Mouse (Mus musculus) adipocyte (in vitro differentiated cells): Measurements from ENCODE around the gene Cplane1.
"Not testable (repeated sequence)": the region's sequence is repeated elsewhere in the genome, so short reads cannot be mapped to it uniquely, and the experiment has no call there.

Source experiments
- DNase-seq: peaks from one replicate; pipeline ENCODE4 v3.0.0-alpha.2; 2016; ENCODE audit warnings: low spot score

Cplane1 gene

DNA sequence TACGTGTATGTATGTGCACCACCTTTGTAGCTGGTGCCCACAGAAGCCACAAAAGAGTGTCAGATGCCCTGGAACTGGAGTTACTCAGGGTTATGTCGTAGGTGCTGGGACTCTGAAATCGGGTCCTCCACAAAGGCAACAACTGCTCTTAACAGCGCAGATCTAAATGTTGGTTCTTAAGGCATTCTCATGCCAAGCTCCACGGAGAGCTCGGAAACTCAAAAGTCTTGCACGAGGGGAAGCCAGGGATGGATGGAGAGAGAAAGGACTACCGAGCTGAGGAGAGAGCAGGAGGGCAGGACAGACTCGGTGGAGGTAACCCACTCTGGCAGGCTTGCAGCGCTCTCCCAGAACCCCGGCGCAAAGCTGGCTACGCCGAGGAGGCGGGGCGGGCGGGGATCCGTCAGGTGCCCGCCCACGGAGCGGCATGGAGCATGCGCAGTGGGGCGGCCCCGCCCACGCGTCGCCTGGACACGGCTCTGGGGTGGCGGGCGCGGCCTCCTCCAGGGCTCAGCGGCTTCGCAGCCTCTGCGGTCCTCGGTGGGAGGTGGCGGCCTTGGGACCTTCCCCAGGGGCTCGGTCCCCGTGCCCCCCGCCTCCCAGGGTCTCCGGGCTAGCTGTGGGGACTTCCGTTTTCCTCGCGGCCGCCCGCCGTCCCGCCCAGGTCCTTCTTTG is at the start of gene Cplane1:
Gene Cplane1, plus strand, starts transcription at position 516 of the 675 bp plus-strand sequence.
- DNase-seq, result peak; percentile 93

DNA sequence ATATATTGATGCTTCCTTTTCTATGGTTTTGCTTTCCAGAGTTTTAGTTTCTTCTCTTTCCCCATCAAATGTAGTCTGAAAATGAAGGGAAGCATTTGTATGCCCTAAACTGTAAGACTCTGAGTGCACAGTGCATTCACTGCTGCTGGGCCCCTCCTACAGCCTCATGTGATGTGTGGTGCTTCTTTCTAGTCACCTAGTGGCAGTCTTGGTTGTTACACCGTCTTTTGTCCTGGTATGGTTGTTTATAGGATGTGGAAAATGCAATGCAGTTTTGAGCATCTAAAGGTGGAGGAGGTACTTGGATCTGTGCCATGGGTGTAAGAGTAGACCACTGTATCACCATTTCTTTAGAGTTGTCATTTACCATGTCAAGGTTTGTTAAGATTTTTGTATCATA is 39.6 kb upstream of the Cplane1 start:
- no peak for DNase-seq

DNA sequence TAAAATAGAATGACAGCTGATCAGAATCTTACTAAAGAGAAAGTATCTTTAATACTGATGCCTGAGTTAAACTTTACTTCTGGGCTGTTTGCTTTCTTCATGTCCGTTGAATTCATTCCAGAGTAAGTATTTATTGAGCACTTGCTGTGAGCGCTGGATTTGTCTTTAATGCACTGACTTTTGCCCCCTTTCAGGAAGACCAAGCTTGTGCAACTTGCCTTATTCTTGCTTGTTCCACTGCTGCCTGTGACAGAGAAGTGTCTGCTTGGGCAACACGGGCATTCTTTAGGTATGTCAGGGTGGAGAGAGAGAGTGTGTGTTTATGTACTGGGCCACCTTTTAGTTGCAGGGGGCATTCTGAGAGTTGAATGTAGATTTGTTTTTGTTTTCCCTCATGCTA is 37.6 kb upstream of the Cplane1 start:
- DNase-seq, result no peak

DNA sequence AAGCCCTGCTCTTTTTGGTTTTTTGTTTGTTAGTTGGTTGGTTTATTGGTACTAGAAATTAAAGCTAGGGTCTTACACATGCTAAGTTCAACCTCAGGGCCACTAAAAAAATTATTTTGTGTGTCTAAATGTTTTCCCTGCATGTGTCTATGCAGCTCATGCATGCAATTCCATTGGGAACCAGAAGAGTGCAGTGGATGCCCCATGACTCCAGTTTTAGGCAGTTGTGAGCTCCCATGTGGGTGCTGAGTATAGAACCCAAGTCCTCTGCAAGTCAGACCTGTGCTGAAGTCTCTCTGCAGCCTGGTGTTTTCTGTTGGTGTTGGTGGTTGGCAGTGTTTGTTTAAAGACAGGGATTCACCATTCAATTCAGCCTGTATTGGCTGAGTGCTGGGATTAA is 37.1 kb upstream of the Cplane1 start:
- no peak for DNase-seq

DNA sequence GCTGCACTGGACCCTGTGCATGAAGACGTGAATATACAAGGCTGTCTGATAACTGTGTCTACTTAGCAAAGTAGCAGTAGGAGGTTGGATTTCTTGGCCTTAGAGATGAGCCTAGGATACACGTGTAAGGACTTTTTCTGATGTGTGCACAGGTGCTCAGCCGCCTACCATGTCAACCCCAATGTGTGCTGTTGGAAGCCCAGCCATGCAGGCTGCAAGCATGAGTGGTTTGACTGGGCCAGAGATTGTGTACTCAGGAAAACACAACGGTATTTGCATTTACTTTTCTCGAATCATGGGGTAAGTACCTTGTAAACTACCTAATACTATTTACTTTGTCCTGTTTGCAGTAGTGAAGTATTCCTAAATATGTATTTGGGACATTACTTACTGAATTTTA is 33.3 kb upstream of the Cplane1 start:
- no peak for DNase-seq

DNA sequence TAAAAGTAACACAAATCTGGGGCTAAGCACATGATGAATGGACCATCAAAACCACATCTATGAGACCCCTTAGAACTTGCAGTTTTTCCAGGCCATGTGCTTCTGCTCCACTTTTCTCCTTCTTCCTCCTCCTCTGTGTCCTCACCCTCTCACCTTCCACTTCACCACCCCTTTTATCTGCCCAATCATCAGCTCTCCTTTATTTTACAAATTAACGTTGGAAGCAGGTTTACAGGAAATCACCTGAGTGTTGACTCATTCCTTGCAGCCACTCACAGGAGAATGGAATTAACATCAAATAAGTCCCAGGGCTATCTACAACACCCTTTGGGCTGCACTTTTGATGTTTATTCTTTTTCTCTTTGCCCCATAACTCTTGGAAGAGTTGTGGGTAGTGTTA is 7.1 kb upstream of the Cplane1 start:
- DNase-seq, result no peak

DNA sequence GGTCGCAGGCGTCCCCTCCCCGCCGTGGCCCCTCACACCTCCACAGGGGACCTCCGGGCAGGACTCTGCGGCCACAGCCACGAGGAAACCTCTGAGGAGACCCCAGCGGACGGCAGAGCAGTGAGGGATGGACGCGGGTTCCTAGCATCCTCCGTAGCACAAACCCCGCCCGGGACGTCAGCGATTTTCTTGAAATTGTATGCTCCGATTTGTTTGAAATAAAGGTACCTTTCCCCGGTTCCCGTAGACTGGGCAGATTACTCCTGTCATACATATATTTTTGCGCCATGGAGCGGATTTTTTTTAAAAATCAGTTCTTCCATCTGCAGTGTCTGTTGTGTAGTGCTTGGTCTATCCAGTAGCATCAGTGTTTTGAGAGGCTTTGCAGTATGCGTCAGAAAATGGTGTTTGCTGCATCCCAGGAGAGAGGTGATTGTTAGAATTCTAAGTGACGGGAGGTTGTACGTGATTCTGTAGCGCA is 400 bp downstream of the Cplane1 start:
- DNase-seq, result peak; percentile 31

DNA sequence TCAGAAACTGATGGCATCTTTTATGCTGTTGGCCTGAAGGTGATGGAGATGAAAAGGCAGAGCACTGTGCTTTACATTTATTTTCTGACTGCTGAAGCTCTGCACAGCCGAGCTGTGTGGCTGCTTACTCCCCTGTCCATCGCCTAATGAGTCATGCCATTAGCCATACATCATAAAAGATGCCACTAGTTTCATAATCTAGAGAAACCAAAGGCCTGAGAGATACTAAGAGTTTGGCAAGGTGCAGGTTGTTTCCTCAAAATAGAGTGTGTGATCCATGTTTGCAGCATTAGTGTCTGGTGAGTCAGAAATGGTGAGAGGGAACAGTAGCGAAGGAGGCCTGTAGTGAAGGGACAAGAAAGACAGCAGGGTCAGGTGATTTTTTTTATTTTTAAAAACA is 20.7 kb downstream of the Cplane1 start:
- DNase-seq, result no peak

DNA sequence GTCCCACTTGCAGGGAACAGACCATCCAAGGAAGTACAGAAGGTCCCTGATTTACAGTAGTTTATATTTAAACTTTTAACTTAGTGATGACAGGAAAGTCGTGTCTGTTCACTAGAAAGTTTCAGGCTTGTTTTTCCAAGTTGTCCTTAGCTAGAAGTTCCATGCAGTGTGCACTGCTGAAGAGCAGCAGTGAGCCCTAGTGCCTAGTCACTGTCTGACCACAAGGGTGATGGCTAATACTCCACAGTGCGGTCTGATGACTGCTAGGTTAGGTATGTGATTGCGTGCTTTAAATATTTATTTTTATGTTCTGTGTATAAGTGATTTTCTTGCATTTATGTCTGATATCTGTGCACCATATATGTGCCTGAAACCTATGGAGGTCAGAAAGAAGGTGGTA is 21.5 kb downstream of the Cplane1 start:
- DNase-seq, result no peak

DNA sequence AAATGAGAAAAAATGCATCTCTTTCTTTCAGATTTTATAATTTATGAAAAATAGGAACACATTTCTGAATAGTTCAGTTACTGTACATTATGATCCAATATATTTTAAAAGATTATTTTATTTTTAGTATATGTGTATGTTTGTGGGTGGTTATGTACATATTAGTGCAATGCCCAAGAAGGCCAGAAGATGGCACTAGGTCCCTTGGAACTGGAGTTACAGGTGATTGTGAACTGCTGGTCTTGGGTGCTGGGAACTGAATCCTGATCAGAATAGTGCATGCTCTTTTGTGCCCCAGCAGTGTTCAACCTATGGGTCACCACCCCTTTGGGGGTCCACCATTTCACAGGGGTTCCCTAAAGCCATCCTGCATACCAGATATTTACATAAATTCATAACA is 31.4 kb downstream of the Cplane1 start:
- DNase-seq, result no peak

DNA sequence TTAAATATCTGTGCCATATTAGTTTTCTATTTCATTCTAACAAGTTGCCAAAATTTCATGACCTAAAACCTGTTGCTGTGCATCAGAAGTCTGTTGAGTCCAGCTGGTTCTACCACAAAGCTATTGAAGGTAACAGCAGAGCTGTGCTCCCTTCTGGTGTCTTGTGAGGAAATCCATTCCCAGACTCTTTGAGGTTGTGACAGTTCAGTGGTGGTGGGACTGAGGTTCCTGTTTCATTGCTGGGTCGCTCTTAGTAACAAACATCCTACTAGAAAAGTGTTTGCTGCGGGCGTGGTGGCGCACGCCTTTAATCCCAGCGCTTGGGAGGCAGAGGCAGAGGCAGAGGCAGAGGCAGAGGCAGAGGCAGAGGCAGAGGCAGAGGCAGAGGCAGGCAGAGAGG is 39.5 kb downstream of the Cplane1 start:
- no peak for DNase-seq

DNA sequence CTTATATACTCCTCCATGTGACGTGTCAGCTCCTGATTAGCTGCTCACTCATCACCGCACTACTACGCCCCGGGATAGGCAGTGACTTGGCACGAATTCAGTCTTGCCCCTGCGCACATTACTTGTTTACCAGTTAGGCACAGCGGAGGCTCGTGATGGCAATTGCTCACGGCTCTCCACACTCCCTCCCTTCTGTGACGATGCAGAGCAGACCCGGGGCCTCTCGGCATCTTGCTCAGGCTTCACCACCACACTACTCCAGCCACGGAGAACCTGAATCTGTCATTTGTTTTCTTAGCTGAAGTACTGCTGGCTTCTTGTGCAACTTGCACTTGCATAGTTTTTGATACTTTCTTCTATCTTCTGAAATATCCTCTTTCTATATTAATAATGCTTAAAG is 45.9 kb downstream of the Cplane1 start:
- no peak for DNase-seq

DNA sequence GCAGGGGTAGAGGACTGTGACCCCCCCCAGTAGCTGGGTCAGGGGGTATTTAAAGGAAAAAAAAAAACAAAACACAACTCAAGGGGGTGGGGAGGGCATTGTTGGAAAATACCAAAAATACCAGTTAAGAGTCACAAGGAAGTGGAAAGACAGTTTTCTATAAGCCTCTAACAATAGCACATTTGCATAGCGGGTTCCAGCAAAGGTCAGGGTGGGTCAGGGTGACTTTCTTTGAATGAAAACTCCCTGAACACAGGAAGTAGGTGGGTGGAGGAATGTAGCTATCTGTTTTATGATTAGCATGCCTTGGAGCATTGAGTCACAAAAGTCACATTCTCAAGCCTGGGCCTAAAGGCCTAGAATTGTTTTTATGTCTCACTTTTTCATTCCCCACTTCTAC is 65.3 kb downstream of the Cplane1 start:
- not testable (repeated sequence) for DNase-seq

DNA sequence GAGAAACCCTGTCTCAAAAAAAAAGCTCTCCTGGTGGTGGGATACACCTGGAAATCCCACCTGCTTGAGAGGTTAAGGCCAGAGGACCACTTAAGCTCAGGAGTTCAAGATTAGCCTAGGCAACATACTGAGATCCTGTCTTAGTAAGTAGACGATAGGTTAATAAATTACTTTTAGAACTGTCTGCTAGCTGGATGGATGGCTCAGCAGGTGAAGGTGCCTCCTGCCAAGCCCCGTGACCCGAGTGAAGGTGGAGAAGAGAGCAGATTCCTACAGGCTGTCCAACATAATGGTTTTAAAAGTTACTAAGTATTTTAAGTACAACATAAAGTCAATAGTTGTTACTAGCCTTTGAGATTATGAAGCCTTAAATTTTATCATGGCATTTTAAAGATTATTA is 97.0 kb downstream of the Cplane1 start:
- no peak for DNase-seq

DNA sequence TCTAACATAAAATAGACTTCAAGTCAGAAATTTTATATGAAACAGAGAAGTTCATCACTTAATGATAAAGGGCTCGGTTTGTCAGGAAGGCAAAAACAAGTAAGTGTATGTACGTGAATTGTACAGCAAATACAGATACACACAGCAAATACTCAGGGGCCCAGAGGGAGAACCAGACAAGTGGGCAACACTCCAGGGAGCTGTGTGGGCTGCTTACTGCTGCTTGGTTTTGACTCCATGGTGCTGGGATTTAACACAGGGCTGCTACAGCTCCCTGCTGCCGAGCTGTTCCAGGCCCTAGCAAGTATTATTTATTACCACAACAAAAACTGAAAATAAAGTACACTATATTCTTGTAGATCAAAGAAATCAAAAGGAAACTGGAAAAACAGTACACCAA is 98.3 kb downstream of the Cplane1 start:
- DNase-seq, result no peak

DNA sequence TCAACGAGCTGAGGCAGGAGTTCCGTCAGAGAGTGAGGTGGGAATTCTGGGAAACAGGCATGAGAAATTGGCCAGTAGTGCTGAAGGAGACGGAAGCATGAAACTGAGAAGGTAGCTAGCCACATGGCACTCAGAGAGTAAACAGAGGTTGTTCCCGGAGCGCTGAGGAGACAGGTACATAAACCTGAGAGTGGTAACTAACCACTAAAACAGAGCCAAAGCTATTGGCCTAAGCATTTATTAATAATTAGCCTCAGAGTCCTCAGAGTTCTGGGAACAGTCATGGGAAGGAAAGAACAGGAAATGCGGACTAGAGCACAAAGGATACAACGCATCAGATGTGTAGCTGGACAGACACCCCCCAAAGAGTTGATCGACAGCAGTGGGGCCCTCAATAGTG is 99.3 kb downstream of the Cplane1 start:
- DNase-seq, result no peak

DNA sequence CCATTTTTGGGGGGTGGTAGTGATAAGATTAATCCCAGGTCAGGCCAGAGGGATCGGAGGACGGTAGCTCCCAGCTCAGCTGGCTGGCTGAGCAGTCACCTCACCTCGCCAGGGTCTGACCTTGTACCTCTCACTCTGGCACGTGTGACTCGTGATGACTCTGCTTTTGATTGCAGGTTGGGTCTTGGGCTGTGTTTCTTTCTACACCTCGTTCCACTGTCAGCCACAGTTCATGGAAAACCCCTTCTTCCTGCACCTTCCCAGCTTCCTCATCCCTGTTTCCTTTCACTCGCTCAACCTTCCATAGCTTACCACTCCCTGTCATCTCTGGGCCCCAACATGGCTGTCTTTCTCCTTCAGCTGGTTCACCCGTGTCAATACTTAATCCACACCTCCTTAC is 103.0 kb downstream of the Cplane1 start:
- no peak for DNase-seq

DNA sequence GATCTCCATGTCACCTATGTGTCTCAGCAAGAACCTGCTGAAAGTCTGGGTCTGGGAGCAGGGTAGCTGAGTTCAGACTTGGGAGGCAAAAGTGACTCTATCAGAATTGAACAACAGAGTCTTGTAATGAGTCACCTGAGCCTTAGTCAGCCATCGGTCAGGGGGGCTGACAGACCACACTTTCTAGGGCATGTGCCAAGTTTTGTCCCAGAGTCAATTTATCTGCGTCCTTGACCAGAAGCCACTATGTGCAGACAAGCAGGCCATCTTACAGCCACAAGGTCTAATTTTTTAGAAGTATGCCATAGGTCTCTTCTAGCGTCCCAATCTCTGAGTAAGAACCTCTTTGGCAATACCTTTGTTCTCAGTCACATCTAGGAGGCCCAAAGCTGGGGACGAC is 109.0 kb downstream of the Cplane1 start:
- DNase-seq, result not testable (repeated sequence)

DNA sequence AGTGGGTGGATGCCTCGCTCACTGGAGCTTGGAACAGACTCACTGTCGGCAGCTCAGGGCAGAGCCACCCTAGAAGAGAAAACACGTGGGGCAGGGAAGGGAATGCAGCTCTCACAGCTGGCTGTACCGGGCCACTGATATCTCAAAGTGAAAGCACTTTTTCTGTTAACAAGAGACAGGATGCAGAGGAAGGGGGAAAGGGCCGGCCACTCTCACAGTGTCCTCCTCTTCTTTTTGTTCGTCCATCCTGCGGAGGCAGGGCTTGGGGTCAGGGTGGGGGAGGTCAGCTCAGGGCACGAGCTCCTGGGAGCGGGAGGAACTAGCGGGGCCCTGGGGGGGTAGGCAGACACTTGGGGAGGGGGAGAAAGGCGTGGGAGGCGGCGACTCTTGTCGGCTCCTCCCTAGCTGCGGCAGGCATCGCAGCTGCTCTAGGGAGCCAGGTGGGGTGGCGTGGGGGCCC is 110.4 kb downstream of the Cplane1 start:
- peak; percentile 45 for DNase-seq

DNA sequence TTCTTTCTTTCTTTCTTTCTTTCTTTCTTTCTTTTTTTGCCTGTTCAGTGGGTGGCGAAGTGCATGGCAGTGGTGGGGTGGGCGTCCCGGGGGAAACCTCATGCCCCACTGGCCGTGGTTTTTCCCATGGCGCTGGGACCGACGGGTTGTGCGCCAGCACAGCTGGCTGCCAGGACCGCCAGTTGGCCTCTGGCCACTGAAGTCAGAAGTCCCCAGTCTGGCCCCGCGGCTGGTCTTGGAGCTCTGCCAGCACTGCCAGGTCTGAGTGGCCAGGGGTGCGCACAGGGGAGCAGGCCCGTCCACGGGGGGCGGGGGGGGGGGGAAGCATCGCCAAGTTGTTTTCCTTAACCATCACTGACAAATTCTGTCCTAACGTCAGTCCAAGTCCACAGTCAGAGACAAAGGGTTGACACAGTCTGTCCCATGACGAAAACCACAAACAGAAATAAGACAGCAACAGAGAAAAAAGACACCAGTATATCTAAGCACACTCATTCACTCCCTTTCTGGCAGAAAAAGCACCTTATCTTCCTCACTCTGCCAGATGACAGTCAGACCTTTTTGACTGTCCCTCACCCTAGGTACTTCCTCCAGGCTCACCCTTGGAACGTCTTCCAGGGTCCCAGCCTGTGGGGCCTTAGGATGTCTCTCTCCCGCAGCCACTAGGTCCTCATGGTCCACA is 111.2 kb downstream of the Cplane1 start:
- DNase-seq, result peak; percentile 70

DNA sequence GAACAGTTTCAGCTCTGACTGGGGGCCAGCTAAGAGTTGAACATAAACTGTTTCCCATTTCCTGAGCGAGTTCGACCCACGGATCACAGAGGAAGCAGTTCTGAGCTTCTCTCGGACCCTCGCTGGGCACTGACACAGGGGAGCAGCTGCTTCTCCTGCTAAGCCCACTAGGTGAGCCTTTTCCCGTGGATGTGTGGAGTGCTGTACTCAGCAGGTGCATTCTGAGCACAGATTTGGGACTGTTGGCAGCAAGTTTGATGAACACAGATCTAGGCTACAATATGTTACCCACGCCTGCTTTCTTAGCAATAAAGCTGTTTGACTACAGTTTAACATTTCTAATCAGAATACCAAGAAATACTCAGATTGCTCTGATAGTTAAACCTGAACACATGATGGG is 112.8 kb downstream of the Cplane1 start:
- no peak for DNase-seq

DNA sequence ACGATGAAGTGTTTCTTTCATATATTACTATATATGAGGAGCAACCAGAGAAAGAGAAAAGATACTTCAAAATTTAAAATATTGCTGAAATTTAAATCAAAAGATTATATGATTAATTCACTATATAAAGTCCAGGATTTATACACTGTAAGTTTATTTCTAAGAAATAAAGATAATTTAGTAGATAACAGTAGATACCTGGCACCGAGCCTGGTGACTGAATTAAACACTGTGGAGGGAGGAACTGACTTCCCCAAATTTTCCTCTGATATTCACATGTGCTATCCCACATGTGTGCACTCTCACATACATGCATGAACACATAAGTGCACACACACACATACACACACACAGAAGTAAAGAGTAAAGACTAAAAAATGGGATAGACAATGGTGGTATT is 113.2 kb downstream of the Cplane1 start:
- no peak for DNase-seq

DNA sequence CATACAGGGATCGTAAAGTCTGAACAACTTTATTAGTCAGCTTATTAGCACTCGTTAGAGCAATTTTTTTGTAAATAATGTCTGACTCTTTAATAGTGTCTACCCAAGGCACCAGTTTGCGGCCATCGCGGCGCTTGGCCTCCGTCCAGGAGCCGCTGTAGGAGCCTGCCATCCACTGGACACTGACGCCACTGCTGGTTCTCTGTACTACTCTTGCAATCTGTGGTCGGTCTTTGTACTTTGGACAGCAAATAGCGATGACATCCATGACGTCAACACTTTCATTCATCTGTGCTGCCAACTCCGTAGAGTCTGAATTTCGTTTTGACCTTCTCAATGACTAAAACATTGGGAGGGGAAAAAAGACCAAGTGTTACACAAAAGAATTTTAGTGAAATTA is 122.3 kb downstream of the Cplane1 start:
- no peak for DNase-seq

DNA sequence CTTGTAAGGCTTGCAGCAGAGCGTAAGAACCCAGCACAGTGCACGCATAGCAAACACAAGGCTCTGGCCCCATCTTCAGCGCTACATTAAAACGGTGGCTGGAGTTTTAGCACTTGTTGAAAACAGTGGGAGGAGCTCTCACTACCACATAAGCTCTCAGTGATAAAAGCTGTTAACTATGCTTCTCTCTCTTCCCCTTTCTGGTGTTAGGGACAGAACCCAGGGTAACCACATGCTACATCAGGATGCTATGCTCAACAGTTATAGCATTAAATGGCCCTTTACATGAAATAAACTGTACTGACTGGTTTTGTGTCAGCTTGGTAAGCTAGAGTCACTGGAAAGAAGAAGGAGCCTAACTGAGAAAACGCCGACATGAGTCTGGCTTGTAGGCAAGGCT is 125.2 kb downstream of the Cplane1 start:
- no peak for DNase-seq
